Mouse (Mus musculus) gastrocnemius, adult 2 months (tissue): ENCODE data around the gene Mtch2. TPM values are rescaled to one million over a fixed set of nuclear protein-coding genes. Genes with fewer than 3 reads are reported as not detected.
A peak's percentile ranks its signal among the peaks of the same experiment; 100 is the strongest.

ENCODE experiments used
- DNase-seq: peaks from one replicate; pipeline ENCODE4 v3.0.0; 2022
- H3K27ac ChIP-seq: fragments of 200-600 bp; 2 replicates; pipeline ENCODE4 v1.8.1; 2022; ENCODE audit warnings: mild to moderate bottlenecking
- H3K4me3 ChIP-seq: fragments of 200-600 bp; 2 replicates; pipeline ENCODE4 v1.8.1; 2022; ENCODE audit warnings: mild to moderate bottlenecking, moderate library complexity
- CTCF ChIP-seq: fragments of 200-600 bp; IDR thresholded peaks from 2 replicates; pipeline ENCODE4 v1.8.1; 2022; ENCODE audit warnings: antibody characterized with exemption, mild to moderate bottlenecking, moderate library complexity
- intact Hi-C: fragments of 180-260 bp; cut with DNase I; formaldehyde crosslinking; loops from one replicate; pipeline ENCODE4 v1.15.1; 2025
- total RNA-seq, 2 experiments: library from RNA; stranded (reverse); gene quantifications; 2 replicates each; pipeline ENCODE4 v1.2.3; 2021

Gene Mtch2
- total RNA-seq, 2 experiments from 2014 or later = 156 to 179 TPM

- no peak for DNase-seq
- Histone ChIP-seq H3K27ac (no peak overlapping the region), H3K4me3 (no peak overlapping the region)
- intact Hi-C loops = no loop called here
- TF ChIP-seq CTCF = no peak
Observed at GRCm38 (mm10) chr2:90833502-90833901, 13.5 kb upstream of the Mtch2 start.

DNA sequence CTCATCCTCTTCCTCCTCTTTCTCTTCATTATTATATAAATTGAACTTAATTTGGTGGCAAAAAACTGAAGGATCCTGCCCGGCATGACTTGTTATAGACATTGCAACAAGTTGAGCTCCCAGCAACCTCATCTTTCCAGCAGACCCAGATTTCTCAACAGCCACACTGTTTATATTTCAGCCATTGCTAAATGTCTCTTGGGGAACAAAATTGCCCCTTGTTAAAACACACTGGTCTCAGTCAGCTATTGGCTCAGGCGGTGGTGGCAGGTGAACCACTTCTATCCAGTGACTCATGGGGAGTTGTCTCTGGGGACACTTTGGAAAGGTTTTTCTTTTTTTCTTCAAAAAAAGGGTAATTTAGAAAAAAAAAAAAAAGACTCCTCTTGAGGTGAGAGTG is 8.3 kb upstream of the Mtch2 start:
- intact Hi-C loops = no loop called here
- no peak for TF ChIP-seq CTCF
- DNase-seq = no peak
- Histone ChIP-seq H3K4me3 (no peak overlapping the region), H3K27ac (no peak overlapping the region)

- intact Hi-C loops = no loop called here
- DNase-seq = no peak
- Histone ChIP-seq H3K4me3 (no peak overlapping the region), H3K27ac (no peak overlapping the region)
- TF ChIP-seq CTCF = no peak
Observed at GRCm38 (mm10) chr2:90843666-90844065, 3.3 kb upstream of the Mtch2 start.

GRCm38 (mm10) chr2:90844262-90844661 is 2.7 kb upstream of the Mtch2 start:
- DNase-seq = no peak
- TF ChIP-seq CTCF = no peak
- H3K4me3 ChIP-seq = no peak overlapping the region
- H3K27ac ChIP-seq = no peak overlapping the region
- intact Hi-C loops = no loop called here

DNA sequence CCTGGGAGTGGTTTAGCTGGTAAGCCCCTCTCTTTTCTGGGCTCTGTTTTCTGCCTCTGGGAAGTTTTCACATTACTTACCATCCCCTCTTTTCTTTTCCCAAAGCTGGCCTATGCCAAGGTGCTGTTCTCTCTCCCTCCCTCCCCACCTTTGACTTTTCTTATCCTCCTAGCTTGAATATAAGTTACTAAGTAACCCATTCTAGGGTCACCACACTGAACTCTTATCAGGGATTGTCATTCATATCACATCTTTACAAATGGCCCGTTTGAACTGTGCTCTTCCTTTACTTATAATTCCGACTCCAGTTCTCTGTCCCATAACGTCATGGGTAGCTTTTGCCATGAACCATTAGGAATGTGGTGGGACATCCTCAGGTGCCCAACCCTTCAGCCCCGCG is 1.7 kb upstream of the Mtch2 start:
- intact Hi-C loops = no loop called here
- TF ChIP-seq CTCF = no peak
- Histone ChIP-seq H3K27ac (no peak overlapping the region), H3K4me3 (no peak overlapping the region)
- DNase-seq = no peak

DNA sequence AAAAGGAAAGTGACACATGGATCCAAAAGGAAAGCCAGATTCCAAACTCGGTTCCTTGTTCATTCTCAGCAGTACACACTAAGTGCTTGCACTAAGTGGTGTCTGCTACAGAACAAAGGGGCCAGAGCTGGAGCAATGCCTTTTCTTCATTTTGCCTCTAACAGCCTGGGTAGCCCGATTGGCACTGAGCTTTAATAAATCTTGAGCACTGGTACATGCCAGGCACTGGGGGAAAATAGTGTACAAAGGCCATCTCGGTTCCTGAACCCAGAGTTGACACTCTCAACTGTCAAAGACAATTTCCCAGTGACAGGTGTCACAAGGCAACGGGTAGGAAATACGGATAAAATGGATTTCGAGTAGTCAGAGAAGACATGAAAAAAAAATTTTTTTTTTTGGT is 784 bp upstream of the Mtch2 start:
- peak overlapping the region; percentile 86 for H3K4me3 ChIP-seq
- DNase-seq = no peak
- H3K27ac ChIP-seq = peak overlapping the region; percentile 96
- TF ChIP-seq CTCF = no peak
- intact Hi-C loops = no loop called here

DNA sequence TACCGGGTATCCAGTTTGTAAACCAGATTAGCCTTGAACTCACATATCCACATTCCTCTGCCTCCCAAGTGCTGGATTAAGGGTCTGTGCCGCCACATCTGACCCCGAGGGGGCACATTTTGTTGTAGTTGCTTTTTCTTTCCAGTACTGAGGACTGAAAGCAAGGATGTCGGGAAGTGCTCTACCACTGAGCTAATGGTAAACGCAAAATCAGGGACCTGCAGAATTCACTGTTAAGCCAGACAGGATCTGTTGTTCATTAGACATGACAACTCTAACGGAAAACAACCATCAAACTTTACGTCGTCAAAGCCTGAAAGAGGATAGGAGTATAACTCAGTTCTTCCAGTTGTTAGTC is 379 bp upstream of the Mtch2 start:
- peak overlapping the region; percentile 96 for H3K27ac ChIP-seq
- no peak for TF ChIP-seq CTCF
- peak overlapping the region; percentile 86 for H3K4me3 ChIP-seq
- DNase-seq = peak; percentile 33
- intact Hi-C loops = no loop called here

DNA sequence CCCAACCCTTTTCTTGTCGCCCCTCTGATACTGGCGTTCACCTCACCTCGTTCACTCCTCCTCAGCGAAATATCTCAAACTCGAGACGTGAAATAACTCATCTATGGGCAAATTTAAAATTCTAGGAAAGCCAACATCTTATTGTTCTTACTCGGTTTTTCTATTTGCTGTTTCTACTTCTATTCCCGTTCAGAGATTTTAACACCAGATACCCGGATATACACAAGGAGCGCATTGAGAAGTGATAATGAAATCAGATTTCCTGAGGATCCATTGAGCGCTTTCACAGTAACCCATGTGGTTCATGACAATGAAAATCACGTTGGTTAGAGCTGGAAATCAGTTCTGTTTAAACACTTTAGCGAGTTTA is 711 bp downstream of the Mtch2 start:
- TF ChIP-seq CTCF = no peak
- DNase-seq = no peak
- intact Hi-C loops = no loop called here
- H3K4me3 ChIP-seq = peak overlapping the region; percentile 86
- peak overlapping the region; percentile 96 for H3K27ac ChIP-seq

DNA sequence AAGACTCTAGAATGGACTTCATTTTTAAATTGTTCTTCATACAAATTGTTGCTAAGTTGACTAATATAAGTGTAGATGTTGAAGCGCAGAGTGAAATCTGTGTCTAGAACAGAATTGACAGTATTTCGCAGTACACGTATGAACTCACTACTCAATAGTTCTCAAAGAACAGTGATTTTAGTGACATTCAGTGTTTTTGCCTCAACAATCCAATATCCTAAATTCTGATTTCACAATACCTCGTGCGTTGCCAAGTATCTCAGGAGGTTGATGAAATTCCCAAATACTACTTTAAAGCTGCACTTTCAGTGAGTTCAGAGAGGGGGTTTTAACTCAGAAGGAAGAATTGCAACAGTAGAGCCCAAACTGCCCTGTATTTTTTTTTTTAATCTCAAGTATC is 1.4 kb downstream of the Mtch2 start:
- DNase-seq = no peak
- Histone ChIP-seq H3K4me3 (peak overlapping the region; percentile 86), H3K27ac (peak overlapping the region; percentile 96; the same call in 1 of the 2 replicates)
- intact Hi-C loops = no loop called here
- TF ChIP-seq CTCF = no peak

- Histone ChIP-seq H3K4me3 (no peak overlapping the region), H3K27ac (no peak overlapping the region)
- no peak for TF ChIP-seq CTCF
- intact Hi-C loops = no loop called here
- no peak for DNase-seq
Observed at GRCm38 (mm10) chr2:90850401-90850800, 3.4 kb downstream of the Mtch2 start.

GRCm38 (mm10) chr2:90861486-90861885 is 14.5 kb downstream of the Mtch2 start:
- no peak overlapping the region for H3K4me3 ChIP-seq
- DNase-seq = no peak
- intact Hi-C loops = no loop called here
- no peak overlapping the region for H3K27ac ChIP-seq
- no peak for TF ChIP-seq CTCF

DNA sequence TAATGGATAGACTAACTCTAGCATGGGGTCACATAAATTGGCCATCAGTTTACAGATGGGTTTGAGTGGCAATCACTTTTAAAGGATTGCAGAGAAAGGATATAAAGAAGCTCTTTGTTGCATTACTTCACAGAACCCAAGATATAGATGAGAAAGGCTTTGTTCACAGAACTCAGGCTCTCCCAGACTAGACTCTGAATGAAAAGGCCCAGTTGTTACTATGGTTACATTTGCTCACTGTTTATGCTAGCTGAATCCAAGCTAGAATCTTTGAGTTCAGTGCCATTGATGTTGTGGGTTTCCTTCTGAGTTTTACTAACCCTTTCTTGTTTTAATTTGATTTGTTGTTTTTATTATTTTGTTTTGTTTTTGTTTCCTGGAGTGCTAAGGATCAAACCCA is 17.2 kb downstream of the Mtch2 start:
- TF ChIP-seq CTCF = no peak
- intact Hi-C loops = no loop called here
- no peak overlapping the region for H3K4me3 ChIP-seq
- DNase-seq = no peak
- no peak overlapping the region for H3K27ac ChIP-seq

DNA sequence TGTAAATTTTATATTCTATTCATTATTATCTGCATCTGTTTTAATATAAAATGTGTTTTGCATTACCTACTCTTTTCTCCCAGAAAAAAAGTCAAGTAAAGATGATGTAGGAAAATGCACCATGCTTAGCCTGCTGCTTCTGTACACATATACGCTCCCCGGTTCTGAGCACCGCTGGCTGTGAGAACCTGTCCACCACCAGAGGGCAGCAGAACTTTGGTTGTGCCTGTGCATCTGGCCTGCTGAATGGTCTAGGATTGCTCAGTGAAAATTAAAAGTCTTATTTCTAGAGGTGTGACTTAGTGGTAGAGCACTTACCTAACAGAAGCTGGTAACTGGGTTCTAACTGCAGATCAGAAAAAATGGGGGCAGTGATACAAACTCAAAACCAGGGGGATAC is 19.6 kb downstream of the Mtch2 start:
- peak; percentile 99 for TF ChIP-seq CTCF
- intact Hi-C loops = loop anchor here (2.0 kb wide), 2 partner anchors 194 to 234 kb away; no protein-coding TSS in a partner anchor
- no peak overlapping the region for H3K4me3 ChIP-seq
- H3K27ac ChIP-seq = peak overlapping the region; percentile 41
- peak; percentile 88 for DNase-seq

DNA sequence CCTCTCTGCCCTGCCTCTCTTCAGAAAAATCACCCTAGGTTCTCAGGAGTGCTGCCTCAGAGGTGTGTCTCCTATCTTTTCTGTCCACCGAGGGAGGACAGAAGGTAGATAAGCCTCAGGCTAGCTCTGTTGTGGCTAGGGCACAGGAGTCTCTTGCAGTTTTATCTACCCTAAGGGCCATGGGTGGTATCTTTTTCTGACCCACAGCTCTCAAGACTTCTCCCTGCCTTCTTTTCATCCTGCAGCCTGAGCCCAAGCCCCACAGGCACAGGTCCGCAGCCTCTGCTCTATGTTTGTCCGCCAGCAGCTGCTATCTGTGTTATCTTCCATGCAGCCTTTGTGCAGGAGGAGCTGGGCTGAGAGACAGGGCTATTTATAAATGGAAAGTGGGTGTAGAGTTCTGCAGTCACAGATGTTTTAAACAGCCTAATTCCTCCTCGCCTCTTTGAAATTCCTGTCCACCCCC is 23.2 kb downstream of the Mtch2 start:
- Histone ChIP-seq H3K4me3 (peak overlapping the region; percentile 28), H3K27ac (peak overlapping the region; percentile 89)
- no peak for TF ChIP-seq CTCF
- peak; percentile 57 for DNase-seq
- intact Hi-C loops = loop anchor here (10.0 kb wide), 1 partner anchor 165 kb away; the partner anchor contains the start of gene Rapsn
